Mouse (Mus musculus): ENCODE measurements at regions not wholly inside any gene's neighbourhood (a gene's known extent, or its start where the extent isn't known, plus 50 kb on each side); places are given as distances from the start of the nearest gene placed in this dataset.

- no peak for DNase-seq (ENCODE audit: extremely low read depth)
- Histone ChIP-seq H3K9me3 (replicated peaks; ENCODE audit: low read length) (peaks cover 90% of the 10 kb centered on the region), H3K4me2 (ENCODE audit: insufficient read depth, low read depth, poor library complexity, severe bottlenecking) (no peak overlapping the region), H3K27me3 (replicated peaks) (no peaks in the 10 kb centered on the region), H3K27ac (ENCODE audit: insufficient read depth, low read depth) (no peak overlapping the region), H3K4me3 (replicated peaks in 1 of 3; ENCODE audit: low read depth in 2 of 3, low read length in 2 of 3, poor library complexity in 1 of 3) (no peak overlapping the region), H3K4me1 (ENCODE audit: control insufficient read depth in 1 of 2, insufficient read depth in 2 of 2) (no peaks in the 10 kb centered on the region), H3K36me3 (replicated peaks in 1 of 2; ENCODE audit: control insufficient read depth in 1 of 2, insufficient read depth in 1 of 2, low read length in 1 of 2) (no peaks in the 10 kb centered on the region), H3K9ac (ENCODE audit: insufficient read depth, low read depth) (no peak overlapping the region), H3K79me2 (replicated peaks; ENCODE audit: control insufficient read depth, extremely low read depth, insufficient read depth, poor library complexity, severe bottlenecking) (no peaks in the 10 kb centered on the region)
- in situ Hi-C loops (cut with MboI; ENCODE audit: low pct_ligation_motif_present, low pct_unique_long_range_greater_than_20kb, low sequenced_read_pairs), result no loop called here
- no peak for TF ChIP-seq BHLHE40 (IDR thresholded peaks at IDR 0.05; ENCODE audit: low read depth, low read length)
- TF ChIP-seq UBTF (IDR thresholded peaks at IDR 0.05; ENCODE audit: low read depth, low read length), result no peak
- TF ChIP-seq ZC3H11A (IDR thresholded peaks at IDR 0.05; ENCODE audit: low read depth, low read length), result no peak
- no peak for TF ChIP-seq MEF2A (IDR thresholded peaks at IDR 0.05; ENCODE audit: borderline replicate concordance, low read depth, low read length)
- TF ChIP-seq TCF12 (IDR thresholded peaks at IDR 0.05; ENCODE audit: low read depth, low read length), result no peak
- TF ChIP-seq CTCF (conservative IDR thresholded peaks at IDR 0.05 in 1 of 2, IDR thresholded peaks at IDR 0.05 in 1 of 2; ENCODE audit: low read depth in 2 of 2, low read length in 2 of 2), result no peak
- dilution Hi-C loops (cut with MboI; ENCODE audit: extremely low pct_ligation_motif_present, extremely low pct_unique_long_range_greater_than_20kb, low sequenced_read_pairs), result no loop called here
Observed at GRCm38 (mm10) chr2:178704510-178704909, 274.2 kb downstream of the Cdh26 start.

GRCm38 (mm10) chr2:178708649-178709048, 278.3 kb downstream of the Cdh26 start:
- Histone ChIP-seq H3K4me3 (replicated peaks in 1 of 3; ENCODE audit: low read depth in 2 of 3, low read length in 2 of 3, poor library complexity in 1 of 3) (no peak overlapping the region), H3K79me2 (replicated peaks; ENCODE audit: control insufficient read depth, extremely low read depth, insufficient read depth, poor library complexity, severe bottlenecking) (no peaks in the 10 kb centered on the region), H3K9me3 (replicated peaks; ENCODE audit: low read length) (peaks cover 93% of the 10 kb centered on the region), H3K27me3 (replicated peaks) (no peaks in the 10 kb centered on the region), H3K27ac (ENCODE audit: insufficient read depth, low read depth) (no peak overlapping the region), H3K4me1 (ENCODE audit: control insufficient read depth in 1 of 2, insufficient read depth in 2 of 2) (no peaks in the 10 kb centered on the region), H3K9ac (ENCODE audit: insufficient read depth, low read depth) (no peak overlapping the region), H3K36me3 (replicated peaks in 1 of 2; ENCODE audit: control insufficient read depth in 1 of 2, insufficient read depth in 1 of 2, low read length in 1 of 2) (no peaks in the 10 kb centered on the region), H3K4me2 (ENCODE audit: insufficient read depth, low read depth, poor library complexity, severe bottlenecking) (no peak overlapping the region)
- dilution Hi-C loops (cut with MboI; ENCODE audit: extremely low pct_ligation_motif_present, extremely low pct_unique_long_range_greater_than_20kb, low sequenced_read_pairs), result no loop called here
- no peak for TF ChIP-seq POLR2AphosphoS2 (IDR thresholded peaks at IDR 0.05; ENCODE audit: low read depth, low read length)
- TF ChIP-seq HCFC1 (IDR thresholded peaks at IDR 0.05; ENCODE audit: low read depth, low read length), result no peak
- no peak for TF ChIP-seq JUN (IDR thresholded peaks at IDR 0.05; ENCODE audit: insufficient read depth, low read depth, low read length)
- no peak for TF ChIP-seq SMC3 (IDR thresholded peaks at IDR 0.05; ENCODE audit: low read depth, low read length)
- TF ChIP-seq POLR2A (IDR thresholded peaks at IDR 0.05; ENCODE audit: low read depth, low read length), result no peak
- TF ChIP-seq EP300 (IDR thresholded peaks at IDR 0.05; ENCODE audit: low read length), result no peak
- no peak for TF ChIP-seq TCF12 (IDR thresholded peaks at IDR 0.05; ENCODE audit: low read depth, low read length)
- TF ChIP-seq MXI1 (IDR thresholded peaks at IDR 0.05; ENCODE audit: low read depth, low read length), result no peak
- TF ChIP-seq RCOR1 (conservative IDR thresholded peaks at IDR 0.05; ENCODE audit: low read depth, low read length), result no peak
- no peak for TF ChIP-seq MYC (IDR thresholded peaks at IDR 0.05; ENCODE audit: low read depth, low read length)
- no peak for TF ChIP-seq MAX (IDR thresholded peaks at IDR 0.05; ENCODE audit: low read length)
- in situ Hi-C loops (cut with MboI; ENCODE audit: low pct_ligation_motif_present, low pct_unique_long_range_greater_than_20kb, low sequenced_read_pairs), result no loop called here
- DNase-seq (ENCODE audit: extremely low read depth), result no peak
